Mouse (Mus musculus) brain, embryonic 14.5 days (tissue): ENCODE measurements around the gene Olfr464. TPM values are rescaled to one million over a fixed set of nuclear protein-coding genes. Genes with fewer than 3 reads are reported as not detected.

Source experiments
- DNase-seq: peaks from one replicate; pipeline ENCODE4 v3.0.0-alpha.2; 2011; ENCODE audit warnings: low read depth
- CTCF ChIP-seq: fragments of 200-500 bp; IDR thresholded peaks from 2 replicates; pipeline ENCODE4 v1.5.1; 2012; ENCODE audit warnings: inconsistent platforms, mild to moderate bottlenecking, moderate library complexity, borderline replicate concordance; ENCODE audit not compliant: insufficient read depth, insufficient read length; ENCODE audit errors: extremely low read depth
- POLR2A ChIP-seq: fragments of 200-500 bp; IDR thresholded peaks from 2 replicates; pipeline ENCODE4 v1.6.1; 2012; ENCODE audit warnings: mild to moderate bottlenecking, inconsistent platforms, borderline replicate concordance; ENCODE audit not compliant: poor library complexity, insufficient read depth, insufficient read length, severe bottlenecking; ENCODE audit errors: extremely low read depth
- polyA plus RNA-seq: library from polyadenylated mRNA; depleted of rRNA; stranded (reverse); fragments of >200 nt; gene quantifications from 2 replicates; pipeline ENCODE4 v1.2.3, GENCODE M21; 2012; rRNA removed

Gene Olfr464
- polyA plus RNA-seq, result 0.18 TPM in 1 of 2 replicates, not detected in the other

- TF ChIP-seq POLR2A (no peak), CTCF (no peak)
- DNase-seq, result peak; percentile 27
Observed at GRCm38 (mm10) chr11:87920966-87921365, at the start of gene Olfr464. Gene Olfr464 (minus strand): TSS chr11:87920967.

- no peak for TF ChIP-seq POLR2A
- TF ChIP-seq CTCF, result peak; percentile 9; the same call in 1 of the 2 replicates
- DNase-seq, result no peak
Observed at GRCm38 (mm10) chr11:87968356-87969122, 47.8 kb upstream of the Olfr464 start.

GRCm38 (mm10) chr11:87967692-87968289 lies 47.0 kb upstream of the Olfr464 start:
- peak; percentile 90 for DNase-seq
- TF ChIP-seq POLR2A (no peak), CTCF (peak; percentile 96)

GRCm38 (mm10) chr11:87966214-87966613 lies 45.4 kb upstream of the Olfr464 start:
- DNase-seq, result peak; percentile 51
- TF ChIP-seq POLR2A (no peak), CTCF (no peak)

GRCm38 (mm10) chr11:87965293-87965692 lies 44.5 kb upstream of the Olfr464 start:
- DNase-seq, result no peak
- no peak for TF ChIP-seq POLR2A
- TF ChIP-seq CTCF, result no peak

GRCm38 (mm10) chr11:87957066-87957465 lies 36.3 kb upstream of the Olfr464 start:
- DNase-seq, result peak; percentile 20

GRCm38 (mm10) chr11:87955144-87955543 lies 34.4 kb upstream of the Olfr464 start:
- peak; percentile 80 for DNase-seq
- peak; percentile 59; the same call in 1 of the 2 replicates for TF ChIP-seq CTCF
- no peak for TF ChIP-seq POLR2A

More at GRCm38 (mm10) chr11:87957066-87957465, 36.3 kb upstream of the Olfr464 start:
- TF ChIP-seq POLR2A, result no peak

- TF ChIP-seq POLR2A (no peak), CTCF (peak; percentile 71; the same call in 1 of the 2 replicates)
- peak; percentile 49 for DNase-seq
Observed at GRCm38 (mm10) chr11:87949990-87950389, 29.2 kb upstream of the Olfr464 start.

GRCm38 (mm10) chr11:87935467-87935866 lies 14.7 kb upstream of the Olfr464 start:
- no peak for DNase-seq
- TF ChIP-seq POLR2A (no peak), CTCF (no peak)

GRCm38 (mm10) chr11:87933731-87934130 lies 13.0 kb upstream of the Olfr464 start:
- TF ChIP-seq POLR2A (no peak), CTCF (no peak)
- no peak for DNase-seq

- DNase-seq, result no peak
- TF ChIP-seq POLR2A, result no peak
- no peak for TF ChIP-seq CTCF
Observed at GRCm38 (mm10) chr11:87930348-87930747, 9.6 kb upstream of the Olfr464 start.
